Mouse (Mus musculus) granulocyte monocyte progenitor cell, adult 5-6 weeks (primary cell): Measurements from ENCODE around the gene Oaz3. TPM values are rescaled to one million over a fixed set of nuclear protein-coding genes. Genes with fewer than 3 reads are reported as not detected.

Experiments
- ATAC-seq: replicated peaks from 2 replicates; pipeline ENCODE4 v1.8.0; 2016; ENCODE audit warnings: mild to moderate bottlenecking, moderate TSS enrichment, inconsistent platforms; ENCODE audit not compliant: poor library complexity, severe bottlenecking
- total RNA-seq, 2 experiments: library from RNA; stranded (forward) in 1 of 2; stranded (reverse) in 1 of 2; fragments of 200-712, 200-1000 nt in 1 of 2; fragments of >200 nt in 1 of 2; fragmentation: Nextera tagmentation in 1 of 2; gene quantifications; 2 replicates each; pipeline ENCODE4 v1.2.3; 2014 to 2017

Gene Oaz3
- total RNA-seq, 2 experiments from 2014 or later = 6.9 TPM; not detected in 1

DNA sequence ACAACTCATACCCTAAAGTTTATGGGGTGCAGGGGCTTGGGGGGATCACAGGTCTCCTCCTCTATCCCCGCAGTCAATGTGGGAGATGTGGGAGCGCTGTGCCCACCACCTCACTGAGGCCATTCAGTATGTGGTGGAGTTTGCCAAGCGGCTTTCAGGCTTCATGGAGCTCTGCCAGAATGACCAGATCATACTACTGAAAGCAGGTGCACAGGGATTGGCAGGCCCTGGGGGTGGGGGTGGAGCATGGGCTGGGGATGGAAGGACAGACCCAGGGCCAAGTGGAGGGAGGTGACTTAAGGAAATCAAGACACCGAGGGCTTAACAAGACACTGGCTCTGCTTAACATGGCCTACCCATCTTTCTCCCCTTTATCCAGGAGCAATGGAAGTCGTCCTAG, 52.7 kb downstream of the Oaz3 start:
- no peak for ATAC-seq

DNA sequence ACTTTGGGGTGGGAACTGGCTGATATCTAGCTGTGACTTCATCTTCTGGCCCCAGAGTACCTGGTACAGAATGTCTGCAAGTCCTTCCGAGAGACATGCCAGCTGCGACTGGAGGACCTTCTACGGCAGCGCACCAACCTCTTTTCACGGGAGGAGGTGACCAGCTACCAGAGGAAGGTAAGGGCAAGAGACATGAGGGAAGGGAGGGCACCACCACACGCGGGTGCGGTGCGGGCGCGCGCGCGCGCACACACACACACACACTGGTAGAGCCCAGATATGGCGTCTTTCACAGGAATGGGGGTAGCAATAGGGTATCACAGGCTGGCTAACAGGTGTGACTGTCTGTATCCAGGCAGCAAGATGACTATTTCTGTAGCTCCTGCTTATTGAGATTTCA, 54.3 kb downstream of the Oaz3 start:
- no peak for ATAC-seq

DNA sequence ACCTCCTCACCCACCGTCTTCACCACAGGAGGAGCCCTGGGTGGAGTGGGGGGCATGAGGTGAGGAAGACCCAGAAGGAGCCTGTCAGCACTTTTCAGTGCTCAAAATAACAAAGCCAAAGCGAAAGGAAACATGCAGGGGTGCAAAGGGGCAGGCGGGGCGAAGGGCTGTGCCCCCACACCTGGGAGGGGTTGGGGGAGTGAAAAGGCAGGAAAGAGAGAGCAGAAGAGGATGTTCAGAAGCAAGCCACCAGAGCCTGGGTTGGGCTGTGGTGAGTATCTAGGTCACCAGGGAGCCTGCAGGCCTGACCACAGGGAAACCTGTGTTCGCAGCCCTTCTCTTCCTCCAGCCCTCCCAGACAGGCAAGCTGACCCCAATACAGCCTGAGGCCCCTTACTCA, 55.7 kb downstream of the Oaz3 start:
- peak; percentile 25; the same call in 1 of the 2 replicates for ATAC-seq

DNA sequence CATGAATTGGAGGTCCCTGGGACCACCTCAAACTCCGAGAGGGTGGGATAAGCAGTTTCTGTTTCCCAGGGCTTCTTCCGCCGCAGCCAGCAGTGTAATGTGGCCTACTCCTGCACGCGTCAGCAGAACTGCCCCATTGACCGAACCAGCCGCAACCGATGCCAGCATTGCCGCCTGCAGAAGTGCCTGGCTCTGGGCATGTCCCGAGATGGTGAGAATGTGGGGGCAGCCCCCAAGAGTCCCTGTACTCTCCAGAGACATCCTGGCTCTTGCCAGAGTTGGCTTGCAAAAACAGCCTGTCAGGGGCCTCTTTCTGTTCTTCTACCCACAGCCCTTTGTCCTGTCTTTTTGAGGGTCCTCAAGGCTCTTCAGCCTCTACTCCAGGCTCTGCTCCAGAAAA, 56.3 kb downstream of the Oaz3 start:
- ATAC-seq = no peak

DNA sequence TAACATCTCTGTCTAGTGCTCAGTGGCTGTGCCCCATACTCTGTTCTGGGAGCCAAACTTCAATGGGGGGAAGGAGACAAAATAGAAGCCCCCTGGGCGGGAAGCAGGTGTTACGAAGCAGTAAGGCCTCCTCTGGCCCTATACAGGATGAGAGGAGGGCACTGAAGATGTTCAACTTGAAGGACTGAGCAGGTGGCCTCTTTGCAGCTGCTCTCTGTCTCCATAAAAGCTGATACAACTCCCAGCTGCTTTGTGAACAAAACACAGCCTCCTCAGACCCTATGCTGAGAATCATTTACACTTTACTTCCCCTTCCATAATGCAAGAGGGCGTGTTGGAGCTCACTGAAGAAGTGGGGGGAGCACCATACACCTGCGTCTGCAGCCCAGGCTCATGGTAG, 57.0 kb downstream of the Oaz3 start:
- no peak for ATAC-seq

DNA sequence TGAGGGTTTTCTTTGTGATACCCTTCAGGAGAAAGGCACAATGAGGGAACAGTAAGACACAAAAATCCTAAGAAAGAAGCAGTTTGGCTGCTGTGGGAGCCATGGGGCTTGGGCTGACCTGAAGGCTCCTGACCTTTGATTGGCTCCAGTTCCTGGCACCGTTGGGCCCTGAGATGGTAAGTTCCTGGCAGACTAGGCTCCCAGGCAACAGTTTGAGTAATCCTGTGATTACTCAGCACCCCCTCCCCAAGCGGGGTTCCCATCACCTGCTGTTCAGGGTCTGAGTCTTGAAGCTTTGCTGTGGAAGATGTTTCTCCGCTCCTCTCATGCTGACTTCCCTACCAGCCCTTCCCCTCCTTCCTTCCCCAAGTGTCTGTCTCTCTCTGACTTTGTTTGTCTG, 60.2 kb downstream of the Oaz3 start:
- no peak for ATAC-seq

Other genes with a start within 250 kb of the Oaz3 start
- gene Gm5286, start 247.2 kb downstream of the Oaz3 start, total RNA-seq (2014; fragmentation: Nextera tagmentation) = not detected in 2 replicates
- gene Gm5286, start 247.2 kb downstream of the Oaz3 start, total RNA-seq (2017) = not detected in 2 replicates
- not detected in 2 replicates for gene Gm4778, start 179.9 kb downstream of the Oaz3 start, total RNA-seq (2014; fragmentation: Nextera tagmentation)
- not detected in 2 replicates for gene Gm4778, start 179.9 kb downstream of the Oaz3 start, total RNA-seq (2017)
- 1.8 and 7.4 TPM in 2 replicates for gene Them4, start 133.8 kb downstream of the Oaz3 start, total RNA-seq (2014; fragmentation: Nextera tagmentation)
- 4.5 and 5.5 TPM in 2 replicates for gene Them4, start 133.8 kb downstream of the Oaz3 start, total RNA-seq (2017)
- gene Them5, start 101.8 kb downstream of the Oaz3 start, total RNA-seq (2014; fragmentation: Nextera tagmentation) = not detected in 2 replicates
- not detected in 2 replicates for gene Them5, start 101.8 kb downstream of the Oaz3 start, total RNA-seq (2017)
- gene C2cd4d, start 81.5 kb downstream of the Oaz3 start, total RNA-seq (2014; fragmentation: Nextera tagmentation) = not detected in 2 replicates
- gene C2cd4d, start 81.5 kb downstream of the Oaz3 start, total RNA-seq (2017) = not detected in 2 replicates
- gene Rorc, start 71.1 kb downstream of the Oaz3 start, total RNA-seq (2014; fragmentation: Nextera tagmentation) = not detected in 2 replicates
- 0.13 TPM in 1 of 2 replicates, not detected in the other for gene Rorc, start 71.1 kb downstream of the Oaz3 start, total RNA-seq (2017)
- gene Lingo4, start 45.4 kb downstream of the Oaz3 start, total RNA-seq (2014; fragmentation: Nextera tagmentation) = not detected in 2 replicates
- not detected in 2 replicates for gene Lingo4, start 45.4 kb downstream of the Oaz3 start, total RNA-seq (2017)
- 4.5 TPM in 2 replicates for gene Tdrkh, start 30.6 kb downstream of the Oaz3 start, total RNA-seq (2014; fragmentation: Nextera tagmentation)
- 5.7 and 6.1 TPM in 2 replicates for gene Tdrkh, start 30.6 kb downstream of the Oaz3 start, total RNA-seq (2017)
- gene Mrpl9, start 597 bp downstream of the Oaz3 start, total RNA-seq (2014; fragmentation: Nextera tagmentation) = 32.5 and 49.1 TPM in 2 replicates
- 56.3 and 60.6 TPM in 2 replicates for gene Mrpl9, start 597 bp downstream of the Oaz3 start, total RNA-seq (2017)
- gene Celf3, start 34.4 kb upstream of the Oaz3 start, total RNA-seq (2014; fragmentation: Nextera tagmentation) = not detected in 2 replicates
- gene Celf3, start 34.4 kb upstream of the Oaz3 start, total RNA-seq (2017) = not detected in 2 replicates
- not detected in 2 replicates for gene Riiad1, start 36.4 kb upstream of the Oaz3 start, total RNA-seq (2014; fragmentation: Nextera tagmentation)
- not detected in 2 replicates for gene Riiad1, start 36.4 kb upstream of the Oaz3 start, total RNA-seq (2017)
- gene Snx27, start 138.8 kb upstream of the Oaz3 start, total RNA-seq (2014; fragmentation: Nextera tagmentation) = 15.6 and 24.0 TPM in 2 replicates
- 21.8 and 29.7 TPM in 2 replicates for gene Snx27, start 138.8 kb upstream of the Oaz3 start, total RNA-seq (2017)
- not detected in 2 replicates for gene Gm10972, start 199.2 kb upstream of the Oaz3 start, total RNA-seq (2014; fragmentation: Nextera tagmentation)
- not detected in 2 replicates for gene Gm10972, start 199.2 kb upstream of the Oaz3 start, total RNA-seq (2017)
- gene Tuft1, start 215.0 kb upstream of the Oaz3 start, total RNA-seq (2014; fragmentation: Nextera tagmentation) = 3.0 and 3.2 TPM in 2 replicates
- gene Tuft1, start 215.0 kb upstream of the Oaz3 start, total RNA-seq (2017) = 8.9 and 15.4 TPM in 2 replicates
- not detected in 2 replicates for gene Selenbp2, start 249.6 kb upstream of the Oaz3 start, total RNA-seq (2014; fragmentation: Nextera tagmentation)
- gene Selenbp2, start 249.6 kb upstream of the Oaz3 start, total RNA-seq (2017) = 0.13 TPM in 1 of 2 replicates, not detected in the other